Mouse (Mus musculus) thymus, adult 2 months (tissue): ENCODE data around the gene Capn12.
A peak's percentile ranks its signal among the peaks of the same experiment; 100 is the strongest.

Experiments used
- CTCF ChIP-seq: fragments of 200-500 bp; IDR thresholded peaks from 2 replicates; pipeline ENCODE4 v1.5.1; 2012; ENCODE audit warnings: mild to moderate bottlenecking, control low read depth, low read length, moderate library complexity, borderline replicate concordance; ENCODE audit not compliant: control insufficient read depth, poor library complexity, insufficient read depth; ENCODE audit errors: extremely low read depth
- POLR2A ChIP-seq: fragments of 200-500 bp; IDR thresholded peaks from 2 replicates; pipeline ENCODE4 v1.6.1; 2012; ENCODE audit warnings: mild to moderate bottlenecking, low read length, control low read depth, moderate library complexity; ENCODE audit not compliant: control insufficient read depth, poor library complexity, insufficient read depth; ENCODE audit errors: extremely low read depth

- TF ChIP-seq CTCF (peak; percentile 72; the same call in 1 of the 2 replicates), POLR2A (peak; percentile 89)
Observed at GRCm38 (mm10) chr7:28865481-28866300, 15.5 kb upstream of the Capn12 start.
